Mouse (Mus musculus): ENCODE measurements around the gene Gsg1l. TPM values are rescaled to one million over a fixed set of nuclear protein-coding genes. Genes with fewer than 3 reads are reported as not detected.

Gene Gsg1l
- polyA plus RNA-seq, 1 experiment: 5.6 TPM

DNA sequence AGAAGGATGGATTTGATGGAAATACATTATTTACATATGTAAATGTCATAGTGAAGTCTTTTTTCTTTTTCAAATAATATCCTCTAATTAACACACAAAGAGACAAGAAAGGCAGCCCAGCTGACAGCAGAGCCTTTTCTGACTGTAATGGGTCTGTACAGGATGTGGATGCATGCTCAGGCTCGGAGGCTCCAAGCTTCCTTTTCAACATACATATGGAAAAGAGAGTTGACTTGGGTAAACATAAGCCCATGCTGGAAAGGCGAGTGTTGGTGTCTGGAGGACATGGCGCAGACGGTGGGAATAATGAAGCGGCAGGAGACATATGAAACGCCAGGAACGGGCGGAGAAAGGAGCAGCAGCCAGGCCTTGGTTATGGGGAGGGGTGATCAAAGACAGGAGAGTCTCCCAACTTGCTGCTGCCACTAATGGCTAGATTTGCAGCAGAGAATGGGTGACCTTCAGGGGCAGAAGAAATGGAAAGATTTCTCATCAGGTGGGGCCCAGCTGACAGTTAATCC lies 118.1 kb downstream of the Gsg1l start:
- Histone ChIP-seq H3K4me1 (ENCODE audit: control insufficient read depth, insufficient read depth, low read length) (no peaks in the 10 kb centered on the region), H3K4me3 (replicated peaks; ENCODE audit: extremely low read depth, low read depth, low read length) (no peak overlapping the region)
- DNase-seq: no peak
- no peak for TF ChIP-seq CTCF (IDR thresholded peaks at IDR 0.05; ENCODE audit: insufficient read depth, low read length)
- TF ChIP-seq POLR2A (IDR thresholded peaks at IDR 0.05; ENCODE audit: borderline replicate concordance, extremely low read depth, low read depth, low read length): no peak
- 51% methylated on average over 8 of the region's 8 CpGs for WGBS

- WGBS: 51% methylated on average over 18 of the region's 18 CpGs
- no peak for DNase-seq
- Histone ChIP-seq H3K4me1 (ENCODE audit: control insufficient read depth, insufficient read depth, low read length) (no peaks in the 10 kb centered on the region), H3K4me3 (replicated peaks; ENCODE audit: extremely low read depth, low read depth, low read length) (no peak overlapping the region)
- TF ChIP-seq CTCF (IDR thresholded peaks at IDR 0.05; ENCODE audit: insufficient read depth, low read length) (no peak), POLR2A (IDR thresholded peaks at IDR 0.05; ENCODE audit: borderline replicate concordance, extremely low read depth, low read depth, low read length) (no peak)
These were observed 122.7 kb downstream of the Gsg1l start for GRCm38 (mm10) chr7:125959294-125960048.

DNA sequence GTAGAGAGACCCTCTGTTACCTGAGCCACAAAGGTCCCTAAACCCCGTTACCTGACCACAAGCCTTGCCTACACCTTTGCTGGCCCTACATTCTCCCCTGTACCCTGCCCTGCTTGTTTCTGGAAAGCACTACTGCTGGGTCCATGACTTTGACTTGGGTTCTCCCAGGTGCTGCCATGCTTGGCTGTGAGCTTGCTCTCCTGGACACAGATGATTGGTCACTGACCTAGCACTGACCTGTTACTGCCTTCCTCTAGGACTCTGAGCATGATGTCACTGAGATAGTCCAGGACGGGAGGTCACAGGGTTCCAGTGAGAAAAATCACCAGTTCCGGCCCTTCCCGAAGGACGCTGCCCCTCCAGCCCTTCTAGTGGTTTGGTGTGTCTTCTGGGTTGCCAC lies 123.4 kb downstream of the Gsg1l start:
- Histone ChIP-seq H3K4me3 (replicated peaks; ENCODE audit: extremely low read depth, low read depth, low read length) (no peak overlapping the region), H3K4me1 (ENCODE audit: control insufficient read depth, insufficient read depth, low read length) (no peaks in the 10 kb centered on the region)
- TF ChIP-seq CTCF (IDR thresholded peaks at IDR 0.05; ENCODE audit: insufficient read depth, low read length) (no peak), POLR2A (IDR thresholded peaks at IDR 0.05; ENCODE audit: borderline replicate concordance, extremely low read depth, low read depth, low read length) (no peak)
- DNase-seq: no peak
- WGBS: 78% methylated on average over 5 of the region's 5 CpGs

- WGBS: 74% methylated on average over 5 of the region's 5 CpGs
- Histone ChIP-seq H3K4me1 (ENCODE audit: control insufficient read depth, insufficient read depth, low read length) (no peaks in the 10 kb centered on the region), H3K4me3 (replicated peaks; ENCODE audit: extremely low read depth, low read depth, low read length) (no peak overlapping the region)
- no peak for TF ChIP-seq POLR2A (IDR thresholded peaks at IDR 0.05; ENCODE audit: borderline replicate concordance, extremely low read depth, low read depth, low read length)
- TF ChIP-seq CTCF (IDR thresholded peaks at IDR 0.05; ENCODE audit: insufficient read depth, low read length): no peak
- DNase-seq: no peak
These were observed 127.2 kb downstream of the Gsg1l start for GRCm38 (mm10) chr7:125954994-125955393.

GRCm38 (mm10) chr7:125954356-125954878 lies 127.8 kb downstream of the Gsg1l start:
- WGBS: 84% methylated on average over 3 of the region's 3 CpGs
- Histone ChIP-seq H3K4me3 (replicated peaks; ENCODE audit: extremely low read depth, low read depth, low read length) (no peak overlapping the region), H3K4me1 (ENCODE audit: control insufficient read depth, insufficient read depth, low read length) (no peaks in the 10 kb centered on the region)
- no peak for DNase-seq
- TF ChIP-seq POLR2A (IDR thresholded peaks at IDR 0.05; ENCODE audit: borderline replicate concordance, extremely low read depth, low read depth, low read length): no peak
- no peak for TF ChIP-seq CTCF (IDR thresholded peaks at IDR 0.05; ENCODE audit: insufficient read depth, low read length)

- no peak for DNase-seq
- TF ChIP-seq CTCF (IDR thresholded peaks at IDR 0.05; ENCODE audit: insufficient read depth, low read length) (no peak), POLR2A (IDR thresholded peaks at IDR 0.05; ENCODE audit: borderline replicate concordance, extremely low read depth, low read depth, low read length) (no peak)
- H3K4me1 ChIP-seq (ENCODE audit: control insufficient read depth, insufficient read depth, low read length): no peaks in the 10 kb centered on the region
- WGBS: 73% methylated on average over 6 of the region's 6 CpGs
- H3K4me3 ChIP-seq (replicated peaks; ENCODE audit: extremely low read depth, low read depth, low read length): no peak overlapping the region
These were observed 128.4 kb downstream of the Gsg1l start for GRCm38 (mm10) chr7:125953844-125954243.

- no peak overlapping the region for H3K4me3 ChIP-seq (replicated peaks; ENCODE audit: extremely low read depth, low read depth, low read length)
- DNase-seq: no peak
- 70% methylated on average over 7 of the region's 7 CpGs for WGBS
- TF ChIP-seq POLR2A (IDR thresholded peaks at IDR 0.05; ENCODE audit: borderline replicate concordance, extremely low read depth, low read depth, low read length): no peak
- TF ChIP-seq CTCF (IDR thresholded peaks at IDR 0.05; ENCODE audit: insufficient read depth, low read length): no peak
- H3K4me1 ChIP-seq (ENCODE audit: control insufficient read depth, insufficient read depth, low read length): no peaks in the 10 kb centered on the region
These were observed 130.3 kb downstream of the Gsg1l start for GRCm38 (mm10) chr7:125951911-125952310.

- WGBS: 77% methylated on average over 4 of the region's 4 CpGs
- Histone ChIP-seq H3K4me1 (ENCODE audit: control insufficient read depth, insufficient read depth, low read length) (no peaks in the 10 kb centered on the region), H3K4me3 (replicated peaks; ENCODE audit: extremely low read depth, low read depth, low read length) (no peak overlapping the region)
- TF ChIP-seq POLR2A (IDR thresholded peaks at IDR 0.05; ENCODE audit: borderline replicate concordance, extremely low read depth, low read depth, low read length) (no peak), CTCF (IDR thresholded peaks at IDR 0.05; ENCODE audit: insufficient read depth, low read length) (no peak)
- DNase-seq: no peak
These were observed 133.2 kb downstream of the Gsg1l start for GRCm38 (mm10) chr7:125948973-125949372.

GRCm38 (mm10) chr7:125945915-125946314 lies 136.3 kb downstream of the Gsg1l start:
- DNase-seq: peak; percentile 4
- 67% methylated on average over 8 of the region's 8 CpGs for WGBS

DNA sequence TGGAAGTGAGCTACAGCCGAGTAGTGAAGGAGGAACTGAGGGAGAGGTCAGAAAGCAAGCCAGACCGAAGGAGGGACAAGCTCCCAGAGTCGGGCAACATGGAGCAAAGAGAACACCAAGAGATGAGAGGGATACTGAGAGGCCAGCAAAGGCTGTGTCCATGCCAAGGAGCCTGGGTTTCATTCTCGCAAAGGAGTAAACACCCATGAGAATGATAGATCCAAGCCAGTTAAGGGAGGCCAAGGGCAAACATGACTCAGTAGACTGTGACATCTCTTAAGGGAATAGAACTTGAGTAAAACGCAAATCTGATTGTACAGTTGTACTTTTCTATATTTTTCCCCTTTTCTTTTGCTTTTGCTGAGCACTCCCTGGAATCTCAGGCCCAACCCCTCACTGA lies 137.6 kb downstream of the Gsg1l start:
- Histone ChIP-seq H3K4me1 (ENCODE audit: control insufficient read depth, insufficient read depth, low read length) (no peaks in the 10 kb centered on the region), H3K4me3 (replicated peaks; ENCODE audit: extremely low read depth, low read depth, low read length) (no peak overlapping the region)
- TF ChIP-seq CTCF (IDR thresholded peaks at IDR 0.05; ENCODE audit: insufficient read depth, low read length) (no peak), POLR2A (IDR thresholded peaks at IDR 0.05; ENCODE audit: borderline replicate concordance, extremely low read depth, low read depth, low read length) (no peak)
- DNase-seq: no peak
- 76% methylated on average over 5 of the region's 5 CpGs for WGBS

More at GRCm38 (mm10) chr7:125945915-125946314, 136.3 kb downstream of the Gsg1l start:
- Histone ChIP-seq H3K4me3 (replicated peaks; ENCODE audit: extremely low read depth, low read depth, low read length) (no peak overlapping the region), H3K4me1 (ENCODE audit: control insufficient read depth, insufficient read depth, low read length) (no peaks in the 10 kb centered on the region)
- TF ChIP-seq POLR2A (IDR thresholded peaks at IDR 0.05; ENCODE audit: borderline replicate concordance, extremely low read depth, low read depth, low read length) (no peak), CTCF (IDR thresholded peaks at IDR 0.05; ENCODE audit: insufficient read depth, low read length) (no peak)
